Mouse (Mus musculus) brain, embryonic 14.5 days (tissue): ENCODE data around the gene Lasp1.
"Not testable (repeated sequence)": the region's sequence is repeated elsewhere in the genome, so short reads cannot be mapped to it uniquely, and the experiment has no call there.

Experiments
- CTCF ChIP-seq: fragments of 200-500 bp; IDR thresholded peaks from 2 replicates; pipeline ENCODE4 v1.5.1; 2012; ENCODE audit warnings: inconsistent platforms, mild to moderate bottlenecking, moderate library complexity, borderline replicate concordance; ENCODE audit not compliant: insufficient read depth, insufficient read length; ENCODE audit errors: extremely low read depth
- POLR2A ChIP-seq: fragments of 200-500 bp; IDR thresholded peaks from 2 replicates; pipeline ENCODE4 v1.6.1; 2012; ENCODE audit warnings: mild to moderate bottlenecking, inconsistent platforms, borderline replicate concordance; ENCODE audit not compliant: poor library complexity, insufficient read depth, insufficient read length, severe bottlenecking; ENCODE audit errors: extremely low read depth

DNA sequence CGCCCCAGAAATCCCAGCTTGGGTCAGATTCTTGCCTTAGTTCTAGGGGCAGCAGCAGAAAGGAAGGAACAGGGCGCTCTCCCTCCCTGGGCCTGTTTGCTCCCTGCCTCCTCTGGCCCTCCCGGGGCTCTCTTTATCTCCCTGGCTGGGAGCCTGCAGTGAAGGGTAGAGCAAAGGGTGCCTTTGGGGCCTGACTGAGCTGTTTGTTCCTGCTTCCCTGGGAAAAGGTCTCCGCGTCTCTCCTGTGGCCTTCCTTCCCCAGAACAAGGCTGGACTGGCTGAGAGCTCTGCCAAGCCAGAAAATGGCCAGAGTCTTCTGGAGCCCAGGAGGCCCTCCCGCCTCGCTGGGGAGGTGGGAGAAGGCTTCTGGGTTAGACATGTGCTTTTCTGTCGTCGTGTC lies 38.3 kb downstream of the Lasp1 start:
- TF ChIP-seq POLR2A, CTCF: not testable (repeated sequence)
